Mouse (Mus musculus) ES-E14 (cell line): Measurements from ENCODE around the gene Sell.

Experiments
- MAFK ChIP-seq: IDR thresholded peaks from 2 replicates; pipeline ENCODE4 v1.6.1; 2014; ENCODE audit warnings: mild to moderate bottlenecking, low read depth, low read length, inconsistent platforms; ENCODE audit not compliant: insufficient read depth
- ZNF384 ChIP-seq: IDR thresholded peaks from 2 replicates; pipeline ENCODE4 v1.6.1; 2012; ENCODE audit warnings: low read depth, low read length, inconsistent platforms

DNA sequence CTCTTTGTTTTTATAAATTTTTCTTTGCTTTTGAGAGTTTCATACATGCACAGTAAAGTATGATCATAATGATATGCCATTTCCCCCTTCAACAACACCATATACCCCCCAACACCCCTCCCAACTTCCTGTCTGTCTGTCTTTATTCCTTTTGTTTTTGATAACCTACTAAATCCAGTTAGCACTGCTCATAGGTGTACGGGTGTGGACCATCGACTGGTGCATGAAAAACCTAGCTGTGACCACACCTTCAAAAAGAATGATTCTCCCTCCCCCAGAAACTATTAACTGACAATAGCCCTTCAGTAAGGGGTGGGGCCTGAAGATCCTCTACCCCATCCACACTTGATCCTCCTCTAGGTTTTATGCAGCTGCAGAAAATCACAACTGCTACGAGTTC is 2.0 kb downstream of the Sell start:
- TF ChIP-seq MAFK = no peak
- TF ChIP-seq ZNF384 = no peak
